Mouse (Mus musculus): ENCODE data around the gene C2cd4d. TPM values are rescaled to one million over a fixed set of nuclear protein-coding genes. Genes with fewer than 3 reads are reported as not detected.
A peak's percentile ranks its signal among the peaks of the same experiment; 100 is the strongest.

The C2cd4d gene
- polyA plus RNA-seq, 1 experiment from 2014 or later, result 0.32 TPM

DNA sequence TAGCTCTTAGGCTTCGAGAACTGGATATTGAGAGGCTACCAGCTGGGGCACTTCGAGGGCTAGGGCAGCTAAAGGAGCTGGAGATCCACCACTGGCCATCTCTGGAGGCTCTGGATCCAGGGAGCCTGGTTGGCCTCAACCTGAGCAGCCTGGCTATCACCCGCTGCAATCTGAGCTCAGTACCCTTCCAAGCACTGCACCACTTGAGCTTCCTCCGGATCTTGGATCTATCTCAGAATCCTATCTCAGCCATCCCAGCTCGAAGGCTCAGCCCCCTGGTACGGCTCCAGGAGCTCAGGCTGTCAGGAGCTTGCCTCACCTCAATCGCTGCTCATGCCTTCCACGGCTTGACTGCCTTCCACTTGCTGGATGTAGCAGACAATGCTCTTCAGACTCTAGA lies 40.2 kb downstream of the C2cd4d start:
- no peak for ATAC-seq (ENCODE audit: low FRiP score, low TSS enrichment)
- WGBS, result 59% methylated on average over 8 of the region's 8 CpGs
- H3K4me2 ChIP-seq (replicated peaks; ENCODE audit: low read depth, low read length), result no peak overlapping the region
- no peak overlapping the region for H3K4me3 ChIP-seq (ENCODE audit: low read length)
- peaks cover 10% of the 10 kb centered on the region; the same call in 1 of the 2 replicates for H3K4me1 ChIP-seq (ENCODE audit: insufficient read depth, low read length)
- peaks cover 26% of the 10 kb centered on the region for H3K27me3 ChIP-seq (ENCODE audit: insufficient read depth, low read length)
- no peaks in the 10 kb centered on the region for H3K9me3 ChIP-seq (ENCODE audit: low read length)
- H3K9ac ChIP-seq (replicated peaks; ENCODE audit: low read length), result no peak overlapping the region
- H3K36me3 ChIP-seq (ENCODE audit: insufficient read depth, low read length), result no peaks in the 10 kb centered on the region
- H3K27ac ChIP-seq (ENCODE audit: low read length), result no peak overlapping the region

DNA sequence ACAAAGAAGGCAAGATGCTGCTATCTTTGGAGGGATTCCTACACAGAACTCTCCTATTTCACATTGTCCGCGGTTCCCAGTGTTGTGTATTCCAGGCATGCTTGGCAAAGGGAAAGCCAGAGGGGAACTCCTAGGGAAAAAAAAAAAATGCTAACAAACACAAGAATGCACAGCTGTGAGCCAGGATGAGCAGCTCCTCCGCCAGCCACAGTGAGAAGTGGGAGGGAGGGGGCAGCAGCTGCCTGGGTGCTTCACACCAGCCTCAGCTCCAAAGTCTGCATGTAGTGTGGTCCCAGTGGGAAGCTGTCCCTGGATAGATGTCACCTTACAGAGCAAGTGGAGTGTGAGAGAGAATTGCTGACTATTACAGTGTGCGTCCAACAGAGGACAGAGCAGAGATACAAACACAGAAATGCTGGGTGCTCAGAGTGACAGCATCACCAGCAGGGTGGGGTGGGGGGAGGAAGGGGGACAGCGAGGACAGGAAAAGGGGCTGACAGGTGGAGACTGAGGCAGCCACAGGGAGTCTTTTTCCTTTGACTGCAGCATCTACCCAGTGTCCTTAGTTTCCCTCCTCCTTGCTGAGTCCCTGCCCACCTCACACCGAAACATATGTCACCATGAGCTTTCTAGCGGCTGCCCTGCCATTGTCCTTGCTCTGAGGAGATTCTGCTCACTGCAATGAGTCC lies 42.3 kb downstream of the C2cd4d start:
- no peak overlapping the region for H3K4me2 ChIP-seq (replicated peaks; ENCODE audit: low read depth, low read length)
- 25% methylated on average over 7 of the region's 7 CpGs for WGBS
- peaks cover 10% of the 10 kb centered on the region; the same call in 1 of the 2 replicates for H3K4me1 ChIP-seq (ENCODE audit: insufficient read depth, low read length)
- no peak overlapping the region for H3K27ac ChIP-seq (ENCODE audit: low read length)
- ATAC-seq (ENCODE audit: low FRiP score, low TSS enrichment), result 0 out of 2 replicates have a peak, but pooled peaks have one; percentile 27
- H3K9me3 ChIP-seq (ENCODE audit: low read length), result no peaks in the 10 kb centered on the region
- H3K27me3 ChIP-seq (ENCODE audit: insufficient read depth, low read length), result peaks cover 18% of the 10 kb centered on the region
- no peak overlapping the region for H3K9ac ChIP-seq (replicated peaks; ENCODE audit: low read length)
- no peak overlapping the region for H3K4me3 ChIP-seq (ENCODE audit: low read length)
- H3K36me3 ChIP-seq (ENCODE audit: insufficient read depth, low read length), result no peaks in the 10 kb centered on the region

DNA sequence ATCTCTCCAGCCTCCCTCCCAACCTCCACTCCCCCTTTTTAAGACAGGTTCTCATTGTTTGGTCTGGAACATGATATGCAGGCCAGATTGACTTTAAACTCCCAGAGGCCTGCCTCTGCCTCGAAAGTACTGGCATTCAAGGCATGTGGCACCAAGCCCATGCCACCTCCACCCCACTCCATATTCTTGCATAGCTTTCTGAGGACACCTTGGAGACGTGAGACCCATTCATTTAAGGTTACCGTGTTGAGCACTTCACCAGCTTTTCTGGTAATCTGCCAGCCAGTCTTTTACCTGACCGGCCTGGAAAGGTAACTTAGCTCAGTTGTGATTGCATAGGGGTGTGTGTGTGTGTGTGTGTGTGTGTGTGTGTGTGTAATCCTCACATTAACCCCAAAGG lies 43.3 kb downstream of the C2cd4d start:
- Histone ChIP-seq H3K27ac (ENCODE audit: low read length) (no peak overlapping the region), H3K36me3 (ENCODE audit: insufficient read depth, low read length) (no peaks in the 10 kb centered on the region), H3K4me3 (ENCODE audit: low read length) (no peak overlapping the region), H3K9ac (replicated peaks; ENCODE audit: low read length) (no peak overlapping the region), H3K27me3 (ENCODE audit: insufficient read depth, low read length) (peaks cover 9% of the 10 kb centered on the region; the same call in 1 of the 2 replicates), H3K4me1 (ENCODE audit: insufficient read depth, low read length) (peaks cover 10% of the 10 kb centered on the region; the same call in 1 of the 2 replicates), H3K4me2 (replicated peaks; ENCODE audit: low read depth, low read length) (no peak overlapping the region), H3K9me3 (ENCODE audit: low read length) (no peaks in the 10 kb centered on the region)
- WGBS, result 53% methylated on average over 4 of the region's 4 CpGs
- no peak; the same call in 1 of the 2 replicates for ATAC-seq (ENCODE audit: low FRiP score, low TSS enrichment)

DNA sequence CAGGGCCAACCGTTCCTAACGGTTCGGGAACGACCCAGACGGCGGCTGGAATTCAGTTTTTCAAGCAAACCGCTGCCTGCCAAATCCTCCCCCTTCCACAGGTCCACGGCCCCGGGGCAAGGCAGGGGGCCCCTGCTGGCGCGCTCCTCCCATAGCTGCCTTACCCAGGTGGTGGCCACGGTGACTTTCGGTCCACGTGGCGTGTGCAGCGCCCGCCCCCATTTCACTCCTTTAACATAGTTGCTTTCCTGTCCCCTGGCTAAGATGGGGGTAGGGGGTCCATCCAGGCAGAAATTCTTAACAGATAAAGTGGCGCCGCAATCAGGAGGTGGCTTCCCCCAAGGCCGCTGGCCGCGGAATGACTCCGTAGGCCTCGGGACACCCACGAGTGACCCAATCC lies 50.3 kb downstream of the C2cd4d start:
- Histone ChIP-seq H3K27ac (ENCODE audit: low read length) (no peak overlapping the region), H3K4me2 (replicated peaks; ENCODE audit: low read depth, low read length) (peak overlapping the region; percentile 77), H3K9me3 (ENCODE audit: low read length) (no peaks in the 10 kb centered on the region), H3K36me3 (ENCODE audit: insufficient read depth, low read length) (no peaks in the 10 kb centered on the region), H3K9ac (replicated peaks; ENCODE audit: low read length) (peak overlapping the region; percentile 46), H3K27me3 (ENCODE audit: insufficient read depth, low read length) (0 out of 2 replicates have a peak, but pooled peaks cover 2% of the 10 kb centered on the region), H3K4me3 (ENCODE audit: low read length) (peak overlapping the region; percentile 52), H3K4me1 (ENCODE audit: insufficient read depth, low read length) (peaks cover 10% of the 10 kb centered on the region; the same call in 1 of the 2 replicates)
- peak; percentile 55; the same call in 1 of the 2 replicates for ATAC-seq (ENCODE audit: low FRiP score, low TSS enrichment)
- WGBS, result 9% methylated on average over 25 of the region's 25 CpGs

DNA sequence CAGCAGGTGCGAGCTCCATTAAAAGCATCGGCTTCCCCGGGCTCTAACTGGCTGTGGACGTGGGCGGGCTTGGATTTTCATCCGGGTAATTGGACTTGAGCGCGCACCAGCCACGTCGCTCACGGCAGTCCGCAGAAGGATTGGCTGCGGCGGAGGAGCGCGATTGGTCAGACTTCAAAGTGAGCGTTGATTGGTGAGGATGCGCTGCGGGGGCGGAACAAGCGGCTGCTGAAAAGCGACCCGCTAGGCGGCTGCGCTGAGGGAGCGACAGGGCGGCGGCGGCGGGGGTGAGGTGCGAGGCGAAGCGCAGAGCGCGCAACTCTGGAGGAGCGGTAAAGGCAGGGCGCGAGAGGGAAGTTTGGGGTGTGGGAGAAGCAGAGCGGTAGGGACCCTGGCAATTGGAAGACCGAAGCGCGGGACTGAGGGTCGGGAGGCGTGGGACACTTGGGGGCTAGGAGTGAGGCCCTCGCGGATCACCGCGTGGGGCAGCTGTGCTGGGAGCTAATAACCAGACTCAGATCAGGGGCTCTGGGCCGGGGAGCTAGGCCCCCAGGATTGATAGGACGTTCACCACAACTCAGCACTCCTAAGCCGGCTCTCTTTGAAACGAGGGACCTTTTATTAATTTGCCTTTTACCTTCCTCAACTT lies 50.9 kb downstream of the C2cd4d start, which contains the start of gene Tdrkh:
Tdrkh (plus strand) TSS at position 243 of the 649 bp plus-strand sequence.
- peak within 1 kb of the TSS; percentile 53 for H3K9ac ChIP-seq (replicated peaks; ENCODE audit: low read length)

More for the DNA sequence above, 50.9 kb downstream of the C2cd4d start, which contains the start of gene Tdrkh:
- Histone ChIP-seq H3K4me3 (ENCODE audit: low read length) (peak within 1 kb of the TSS; percentile 52), H3K36me3 (ENCODE audit: insufficient read depth, low read length) (no peaks in the 10 kb centered on the region), H3K4me2 (replicated peaks; ENCODE audit: low read depth, low read length) (peak within 1 kb of the TSS; percentile 77), H3K27me3 (ENCODE audit: insufficient read depth, low read length) (0 out of 2 replicates have a peak, but pooled peaks cover 2% of the 10 kb centered on the region), H3K9me3 (ENCODE audit: low read length) (no peaks in the 10 kb centered on the region), H3K4me1 (ENCODE audit: insufficient read depth, low read length) (peaks cover 10% of the 10 kb centered on the region; the same call in 1 of the 2 replicates), H3K27ac (ENCODE audit: low read length) (no peak within 1 kb of the TSS)
- WGBS, result 8% methylated on average over 51 of the region's 52 CpGs
- ATAC-seq (ENCODE audit: low FRiP score, low TSS enrichment), result peak; percentile 100

Other genes with a start within 250 kb of the C2cd4d start
- not detected in 2 replicates for gene Gm10696, start 184.2 kb upstream of the C2cd4d start, polyA plus RNA-seq (2015; fragmentation: Nextera tagmentation; extraction: Ambion mirVana)
- not detected in 2 replicates for gene Gm5286, start 165.7 kb upstream of the C2cd4d start, polyA plus RNA-seq (2015; fragmentation: Nextera tagmentation; extraction: Ambion mirVana)
- gene Gm4778, start 98.4 kb upstream of the C2cd4d start, polyA plus RNA-seq (2015; fragmentation: Nextera tagmentation; extraction: Ambion mirVana), result not detected in 2 replicates
- gene Them4, start 52.3 kb upstream of the C2cd4d start, polyA plus RNA-seq (2015; fragmentation: Nextera tagmentation; extraction: Ambion mirVana), result 14.6 and 15.1 TPM in 2 replicates
- gene Them5, start 20.3 kb upstream of the C2cd4d start, polyA plus RNA-seq (2015; fragmentation: Nextera tagmentation; extraction: Ambion mirVana), result not detected in 2 replicates
- 14.9 and 15.2 TPM in 2 replicates for gene Rorc, start 10.4 kb downstream of the C2cd4d start, polyA plus RNA-seq (2015; fragmentation: Nextera tagmentation; extraction: Ambion mirVana)
- gene Lingo4, start 36.1 kb downstream of the C2cd4d start, polyA plus RNA-seq (2015; fragmentation: Nextera tagmentation; extraction: Ambion mirVana), result 0.23 and 0.44 TPM in 2 replicates
- gene Tdrkh, start 50.8 kb downstream of the C2cd4d start, polyA plus RNA-seq (2015; fragmentation: Nextera tagmentation; extraction: Ambion mirVana), result 12.1 and 13.8 TPM in 2 replicates
- gene Mrpl9, start 80.9 kb downstream of the C2cd4d start, polyA plus RNA-seq (2015; fragmentation: Nextera tagmentation; extraction: Ambion mirVana), result 72.3 and 79.1 TPM in 2 replicates
- gene Oaz3, start 81.5 kb downstream of the C2cd4d start, polyA plus RNA-seq (2015; fragmentation: Nextera tagmentation; extraction: Ambion mirVana), result 0.44 and 0.66 TPM in 2 replicates
- 1.4 and 2.5 TPM in 2 replicates for gene Celf3, start 115.9 kb downstream of the C2cd4d start, polyA plus RNA-seq (2015; fragmentation: Nextera tagmentation; extraction: Ambion mirVana)
- gene Riiad1, start 117.9 kb downstream of the C2cd4d start, polyA plus RNA-seq (2015; fragmentation: Nextera tagmentation; extraction: Ambion mirVana), result 0.99 and 1.7 TPM in 2 replicates
- 43.0 and 54.6 TPM in 2 replicates for gene Snx27, start 220.3 kb downstream of the C2cd4d start, polyA plus RNA-seq (2015; fragmentation: Nextera tagmentation; extraction: Ambion mirVana)

All from kidney, embryonic 16.5 days (tissue).